Mouse (Mus musculus) thymus, adult 2 months (tissue): ENCODE measurements at regions not wholly inside any gene's neighbourhood (a gene's known extent, or its start where the extent isn't known, plus 50 kb on each side); places are given as distances from the start of the nearest gene placed in this dataset.

Experiments used
- DNase-seq: peaks from one replicate; pipeline ENCODE4 v3.0.0; 2021
- H3K27ac ChIP-seq: fragments of 200-500 bp; 2 replicates; pipeline ENCODE4 v1.5.1; 2012; ENCODE audit warnings: low read length, control low read depth; ENCODE audit not compliant: control insufficient read depth, insufficient read depth
- H3K27me3 ChIP-seq: fragments of 200-500 bp; 2 replicates; pipeline ENCODE4 v1.6.1; 2012; ENCODE audit warnings: mild to moderate bottlenecking, low read length, moderate library complexity, mixed read lengths; ENCODE audit not compliant: control insufficient read depth, insufficient read depth
- H3K36me3 ChIP-seq: fragments of 200-500 bp; 2 replicates; pipeline ENCODE4 v1.6.1; 2012; ENCODE audit warnings: mild to moderate bottlenecking, low read length, moderate library complexity; ENCODE audit not compliant: control insufficient read depth, insufficient read depth
- H3K4me1 ChIP-seq: fragments of 200-500 bp; replicated peaks from 2 replicates; pipeline ENCODE4 v1.6.1; 2012; ENCODE audit warnings: low read length; ENCODE audit not compliant: control insufficient read depth, insufficient read depth
- H3K4me3 ChIP-seq: fragments of 200-500 bp; 2 replicates; pipeline ENCODE4 v1.5.1; 2012; ENCODE audit warnings: mild to moderate bottlenecking, low read length, control low read depth, moderate library complexity; ENCODE audit not compliant: control insufficient read depth, insufficient read depth
- CTCF ChIP-seq: fragments of 200-500 bp; IDR thresholded peaks from 2 replicates; pipeline ENCODE4 v1.5.1; 2012; ENCODE audit warnings: mild to moderate bottlenecking, control low read depth, low read length, moderate library complexity, borderline replicate concordance; ENCODE audit not compliant: control insufficient read depth, poor library complexity, insufficient read depth; ENCODE audit errors: extremely low read depth
- POLR2A ChIP-seq: fragments of 200-500 bp; IDR thresholded peaks from 2 replicates; pipeline ENCODE4 v1.6.1; 2012; ENCODE audit warnings: mild to moderate bottlenecking, low read length, control low read depth, moderate library complexity; ENCODE audit not compliant: control insufficient read depth, poor library complexity, insufficient read depth; ENCODE audit errors: extremely low read depth
- WGBS: fragments of 180-500 bp; shearing (Covaris S2); methylation state at CpG from one replicate; pipeline ENCODE4 v1.1.7; 2018; 5-methylcytosine and 5-hydroxymethylcytosine counted together

GRCm38 (mm10) chr1:89364547-89365305 is 89.9 kb upstream of the Agap1 start:
- DNase-seq = no peak

GRCm38 (mm10) chr1:89366891-89367290 is 87.7 kb upstream of the Agap1 start:
- H3K36me3 ChIP-seq = no peaks in the 10 kb centered on the region
- no peaks in the 10 kb centered on the region for H3K27me3 ChIP-seq
- TF ChIP-seq CTCF (no peak), POLR2A (no peak)
- H3K4me3 ChIP-seq = no peak overlapping the region
- H3K4me1 ChIP-seq = no peaks in the 10 kb centered on the region
- whole genome bisulfite sequencing = 94% methylated on average over 5 of the region's 5 CpGs
- no peak overlapping the region for H3K27ac ChIP-seq
- no peak for DNase-seq

More at GRCm38 (mm10) chr1:89364547-89365305, 89.9 kb upstream of the Agap1 start:
- Histone ChIP-seq H3K4me3 (no peak overlapping the region), H3K27me3 (no peaks in the 10 kb centered on the region), H3K36me3 (no peaks in the 10 kb centered on the region), H3K4me1 (no peaks in the 10 kb centered on the region), H3K27ac (no peak overlapping the region)
- no peak for TF ChIP-seq POLR2A
- no peak for TF ChIP-seq CTCF
- WGBS = 88% methylated on average over 12 of the region's 12 CpGs

- H3K27me3 ChIP-seq = no peaks in the 10 kb centered on the region
- no peaks in the 10 kb centered on the region for H3K4me1 ChIP-seq
- DNase-seq = no peak
- no peak overlapping the region for H3K27ac ChIP-seq
- H3K36me3 ChIP-seq = no peaks in the 10 kb centered on the region
- TF ChIP-seq POLR2A = no peak
- H3K4me3 ChIP-seq = no peak overlapping the region
Observed at GRCm38 (mm10) chr1:89373806-89374205, 80.8 kb upstream of the Agap1 start.

- DNase-seq = no peak
- H3K4me3 ChIP-seq = no peak overlapping the region
- H3K4me1 ChIP-seq = no peaks in the 10 kb centered on the region
- H3K27ac ChIP-seq = no peak overlapping the region
- H3K27me3 ChIP-seq = no peaks in the 10 kb centered on the region
- no peaks in the 10 kb centered on the region for H3K36me3 ChIP-seq
- TF ChIP-seq CTCF (no peak), POLR2A (no peak)
- WGBS = 99% methylated on average over 2 of the region's 2 CpGs
Observed at GRCm38 (mm10) chr1:89374271-89374670, 80.3 kb upstream of the Agap1 start.

GRCm38 (mm10) chr1:89382021-89382420 is 72.6 kb upstream of the Agap1 start:
- WGBS = 85% methylated on average over 6 of the region's 6 CpGs
- Histone ChIP-seq H3K4me3 (no peak overlapping the region), H3K27me3 (no peaks in the 10 kb centered on the region), H3K4me1 (no peaks in the 10 kb centered on the region), H3K36me3 (no peaks in the 10 kb centered on the region), H3K27ac (no peak overlapping the region)
- TF ChIP-seq CTCF (no peak), POLR2A (no peak)
- DNase-seq = no peak

- 76% methylated on average over 6 of the region's 6 CpGs for WGBS
- TF ChIP-seq CTCF = no peak
- TF ChIP-seq POLR2A = no peak
- H3K27me3 ChIP-seq = no peaks in the 10 kb centered on the region
- no peak overlapping the region for H3K4me3 ChIP-seq
- no peak overlapping the region for H3K27ac ChIP-seq
- H3K4me1 ChIP-seq = no peaks in the 10 kb centered on the region
- no peak for DNase-seq
- H3K36me3 ChIP-seq = no peaks in the 10 kb centered on the region
Observed at GRCm38 (mm10) chr1:89385111-89385510, 69.5 kb upstream of the Agap1 start.

- TF ChIP-seq CTCF (no peak), POLR2A (no peak)
Observed at GRCm38 (mm10) chr1:89392711-89393110, 61.9 kb upstream of the Agap1 start.

More at GRCm38 (mm10) chr1:89392711-89393110, 61.9 kb upstream of the Agap1 start:
- Histone ChIP-seq H3K27me3 (no peaks in the 10 kb centered on the region), H3K4me3 (no peak overlapping the region), H3K4me1 (no peaks in the 10 kb centered on the region), H3K27ac (no peak overlapping the region), H3K36me3 (no peaks in the 10 kb centered on the region)
- 72% methylated on average over 4 of the region's 4 CpGs for WGBS
- DNase-seq = no peak
